Mouse (Mus musculus): ENCODE measurements around the gene Olfr1472.
"Not testable (repeated sequence)": the region's sequence is repeated elsewhere in the genome, so short reads cannot be mapped to it uniquely, and the experiment has no call there.

Olfr1472 gene

GRCm38 (mm10) chr19:13455986-13456385 lies at the start of gene Olfr1472:
TSS of gene Olfr1472 (minus strand) at chr19:13456086.
- no peak for DNase-seq (ENCODE audit: low read depth, low spot score)

DNA sequence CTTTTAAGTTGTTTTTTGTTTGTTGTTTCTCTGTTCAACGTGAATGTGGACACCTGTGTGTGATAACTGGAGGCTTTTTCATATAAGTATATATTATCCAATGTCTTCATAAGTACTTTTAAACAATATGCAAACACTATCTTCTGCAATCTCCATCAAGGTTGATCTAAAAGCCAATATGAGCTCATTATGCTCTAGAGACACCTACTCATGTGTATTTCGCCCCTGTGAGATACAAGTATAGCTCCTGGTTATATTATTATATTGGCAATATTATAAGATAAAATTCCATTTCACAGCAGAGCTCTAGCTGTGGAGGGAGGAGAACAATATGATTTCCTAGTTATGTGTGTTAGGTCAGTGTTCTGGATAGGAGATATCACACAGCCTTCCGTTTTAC lies 44.4 kb upstream of the Olfr1472 start, which contains the start of gene Olfr1477:
Gene Olfr1477 (plus strand): TSS at position 301 of the 400 bp plus-strand sequence.
- no peak for DNase-seq (ENCODE audit: low read depth, low spot score)

DNA sequence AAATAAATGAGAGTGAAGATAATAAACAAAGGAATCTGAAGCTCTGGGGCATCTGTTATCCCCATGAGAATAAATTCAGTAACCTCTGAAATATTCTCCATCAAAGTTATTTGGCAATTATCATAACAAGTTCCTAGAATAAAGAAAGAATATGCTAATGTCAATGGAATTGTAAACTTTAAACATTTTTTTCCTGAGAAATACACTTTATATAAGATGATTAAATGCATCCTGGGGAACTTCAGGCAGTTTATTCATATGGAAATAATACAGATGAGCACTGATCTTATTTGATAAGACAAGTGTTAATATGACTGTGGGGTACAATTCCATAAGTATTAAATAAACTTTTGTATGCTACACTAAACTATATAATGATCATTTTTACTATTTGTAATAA lies 24.2 kb upstream of the Olfr1472 start, which contains the start of gene Olfr1475:
Gene Olfr1475 (minus strand): TSS at position 101 of the 400 bp plus-strand sequence.
- DNase-seq (ENCODE audit: low read depth, low spot score) = no peak

DNA sequence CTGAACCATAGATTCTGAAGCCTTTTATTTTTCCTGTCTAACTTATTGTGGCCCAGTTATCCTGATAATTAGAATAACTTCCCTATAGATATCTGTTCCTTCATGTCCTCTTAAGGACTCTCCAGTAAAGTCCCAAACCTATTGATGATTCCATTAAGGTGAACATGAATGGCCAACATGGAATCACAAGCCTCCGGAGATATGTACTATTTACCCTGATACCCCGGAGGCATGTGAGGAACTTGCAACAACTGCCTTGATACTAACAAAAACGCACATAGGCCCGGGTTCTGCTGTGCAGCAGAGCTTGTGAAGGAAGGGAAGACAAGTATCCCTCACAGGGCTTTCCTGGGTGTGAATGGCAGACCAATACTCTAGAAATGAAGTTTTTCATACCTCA lies 13.4 kb upstream of the Olfr1472 start, which contains the start of gene Olfr1474:
Gene Olfr1474 (plus strand): TSS at position 301 of the 400 bp plus-strand sequence.
- DNase-seq (ENCODE audit: low read depth, low spot score) = not testable (repeated sequence)

GRCm38 (mm10) chr19:13443109-13443508 lies 12.8 kb downstream of the Olfr1472 start, which contains the start of gene Olfr1471:
TSS of gene Olfr1471 (plus strand) at chr19:13443409.
- DNase-seq (ENCODE audit: low read depth, low spot score) = not testable (repeated sequence)

DNA sequence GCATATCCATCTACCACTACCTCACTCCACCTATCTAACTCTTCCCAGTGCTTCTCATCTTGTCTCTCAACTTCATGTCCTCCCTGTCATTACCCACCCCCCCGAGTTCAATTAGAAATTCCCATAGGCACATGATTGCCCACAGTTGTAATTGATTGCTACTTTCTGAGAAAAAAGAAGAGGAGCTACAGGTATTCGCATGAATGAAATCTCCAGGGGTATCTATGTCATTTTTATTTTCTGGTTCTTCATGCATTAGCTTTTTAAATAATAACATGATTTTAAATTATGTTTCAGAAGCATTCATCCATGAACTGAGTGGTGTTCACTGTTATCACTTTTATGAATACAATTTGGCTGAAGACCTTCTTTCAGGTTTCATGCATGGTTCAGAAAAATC lies 48.3 kb downstream of the Olfr1472 start, which contains the start of gene Olfr1469:
Gene Olfr1469 (plus strand): TSS at position 301 of the 400 bp plus-strand sequence.
- no peak for DNase-seq (ENCODE audit: low read depth, low spot score)

Data from forelimb bud, embryonic 11.5 days (tissue).